Mouse (Mus musculus): ENCODE measurements around the gene Btbd8.

Gene Btbd8

GRCm38 (mm10) chr5:107437464-107438281 is at the start of gene Btbd8:
Btbd8 (plus strand) TSS chr5:107437997.
- in situ Hi-C loops (cut with MboI; ENCODE audit: low pct_unique_long_range_greater_than_20kb in 1 of 2, low sequenced_read_pairs in 2 of 2, unreplicated experiment in 1 of 2), result no loop called here

- in situ Hi-C loops (cut with MboI; ENCODE audit: low pct_unique_long_range_greater_than_20kb in 1 of 2, low sequenced_read_pairs in 2 of 2, unreplicated experiment in 1 of 2), result no loop called here
These were observed 48.4 kb upstream of the Btbd8 start for GRCm38 (mm10) chr5:107389373-107389772.

- in situ Hi-C loops (cut with MboI; ENCODE audit: low pct_unique_long_range_greater_than_20kb in 1 of 2, low sequenced_read_pairs in 2 of 2, unreplicated experiment in 1 of 2), result no loop called here
These were observed 43.4 kb upstream of the Btbd8 start for GRCm38 (mm10) chr5:107394437-107394836.

GRCm38 (mm10) chr5:107402436-107402835 is 35.4 kb upstream of the Btbd8 start, which contains the start of gene Ephx4:
Ephx4 (plus strand) TSS chr5:107402736.
- in situ Hi-C loops (cut with MboI; ENCODE audit: low pct_unique_long_range_greater_than_20kb in 1 of 2, low sequenced_read_pairs in 2 of 2, unreplicated experiment in 1 of 2), result no loop called here

GRCm38 (mm10) chr5:107403011-107403946 is 34.5 kb upstream of the Btbd8 start:
- in situ Hi-C loops (cut with MboI; ENCODE audit: low pct_unique_long_range_greater_than_20kb in 1 of 2, low sequenced_read_pairs in 2 of 2, unreplicated experiment in 1 of 2), result no loop called here

- in situ Hi-C loops (cut with MboI; ENCODE audit: low pct_unique_long_range_greater_than_20kb in 1 of 2, low sequenced_read_pairs in 2 of 2, unreplicated experiment in 1 of 2), result no loop called here
These were observed 33.7 kb upstream of the Btbd8 start for GRCm38 (mm10) chr5:107403947-107404684.

GRCm38 (mm10) chr5:107405361-107405760 is 32.4 kb upstream of the Btbd8 start:
- in situ Hi-C loops (cut with MboI; ENCODE audit: low pct_unique_long_range_greater_than_20kb in 1 of 2, low sequenced_read_pairs in 2 of 2, unreplicated experiment in 1 of 2), result no loop called here

GRCm38 (mm10) chr5:107410305-107410704 is 27.5 kb upstream of the Btbd8 start:
- in situ Hi-C loops (cut with MboI; ENCODE audit: low pct_unique_long_range_greater_than_20kb in 1 of 2, low sequenced_read_pairs in 2 of 2, unreplicated experiment in 1 of 2), result no loop called here

GRCm38 (mm10) chr5:107411326-107411725 is 26.5 kb upstream of the Btbd8 start:
- in situ Hi-C loops (cut with MboI; ENCODE audit: low pct_unique_long_range_greater_than_20kb in 1 of 2, low sequenced_read_pairs in 2 of 2, unreplicated experiment in 1 of 2), result no loop called here

GRCm38 (mm10) chr5:107412285-107412684 is 25.5 kb upstream of the Btbd8 start:
- in situ Hi-C loops (cut with MboI; ENCODE audit: low pct_unique_long_range_greater_than_20kb in 1 of 2, low sequenced_read_pairs in 2 of 2, unreplicated experiment in 1 of 2), result no loop called here

GRCm38 (mm10) chr5:107415098-107415497 is 22.7 kb upstream of the Btbd8 start:
- in situ Hi-C loops (cut with MboI; ENCODE audit: low pct_unique_long_range_greater_than_20kb in 1 of 2, low sequenced_read_pairs in 2 of 2, unreplicated experiment in 1 of 2), result no loop called here

- in situ Hi-C loops (cut with MboI; ENCODE audit: low pct_unique_long_range_greater_than_20kb in 1 of 2, low sequenced_read_pairs in 2 of 2, unreplicated experiment in 1 of 2), result no loop called here
These were observed 16.1 kb upstream of the Btbd8 start for GRCm38 (mm10) chr5:107421676-107422075.

GRCm38 (mm10) chr5:107431249-107431648 is 6.5 kb upstream of the Btbd8 start, which contains the start of gene Lpcat2b:
Lpcat2b (plus strand) TSS chr5:107431549.
- in situ Hi-C loops (cut with MboI; ENCODE audit: low pct_unique_long_range_greater_than_20kb in 1 of 2, low sequenced_read_pairs in 2 of 2, unreplicated experiment in 1 of 2), result no loop called here

GRCm38 (mm10) chr5:107434001-107434400 is 3.8 kb upstream of the Btbd8 start:
- in situ Hi-C loops (cut with MboI; ENCODE audit: low pct_unique_long_range_greater_than_20kb in 1 of 2, low sequenced_read_pairs in 2 of 2, unreplicated experiment in 1 of 2), result no loop called here

- in situ Hi-C loops (cut with MboI; ENCODE audit: low pct_unique_long_range_greater_than_20kb in 1 of 2, low sequenced_read_pairs in 2 of 2, unreplicated experiment in 1 of 2), result no loop called here
These were observed 1.6 kb upstream of the Btbd8 start for GRCm38 (mm10) chr5:107436185-107436584.

- in situ Hi-C loops (cut with MboI; ENCODE audit: low pct_unique_long_range_greater_than_20kb in 1 of 2, low sequenced_read_pairs in 2 of 2, unreplicated experiment in 1 of 2), result no loop called here
These were observed 1.1 kb upstream of the Btbd8 start for GRCm38 (mm10) chr5:107436587-107437209.

GRCm38 (mm10) chr5:107438353-107438752 is 556 bp downstream of the Btbd8 start:
- in situ Hi-C loops (cut with MboI; ENCODE audit: low pct_unique_long_range_greater_than_20kb in 1 of 2, low sequenced_read_pairs in 2 of 2, unreplicated experiment in 1 of 2), result no loop called here

GRCm38 (mm10) chr5:107441881-107442280 is 4.1 kb downstream of the Btbd8 start:
- in situ Hi-C loops (cut with MboI; ENCODE audit: low pct_unique_long_range_greater_than_20kb in 1 of 2, low sequenced_read_pairs in 2 of 2, unreplicated experiment in 1 of 2), result no loop called here
